In the genomic region with DNA sequence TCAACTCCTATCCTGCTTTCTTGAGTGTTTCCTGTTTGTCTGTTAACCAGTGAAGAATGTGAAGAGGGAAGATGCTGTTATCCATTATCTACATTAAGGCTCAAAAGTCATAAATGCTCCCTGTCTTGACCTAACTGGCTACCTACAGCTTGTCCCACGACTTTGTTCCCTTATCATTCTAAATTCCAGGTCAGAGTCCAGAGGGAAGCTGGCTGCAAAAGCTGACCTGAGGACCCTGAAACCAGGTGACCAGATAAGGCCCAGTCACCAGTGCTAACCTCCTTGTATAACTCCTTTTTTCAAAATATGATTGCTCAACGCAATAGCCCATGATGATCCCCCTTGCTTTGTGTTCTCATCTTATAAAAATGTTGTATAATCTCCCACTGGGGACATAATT, we compare ENCODE assay signal across 20 mouse cellular contexts.
"Had no signal": no experiment of that assay in that cellular context is flagged by ENCODE, and none has a peak within 500 bp of the region (broad histone marks: within the 10 kb centered on the region; RNA-seq: fewer than 3 reads in every experiment).

No protein-coding gene starts in this region.

- H3K27me3 ChIP-seq: limb, embryonic 13.5 days; liver, embryonic 13.5 days; midbrain, embryonic 13.5 days; neural tube, embryonic 13.5 days; stomach, embryonic 15.5 days had no signal

- H3K4me1 ChIP-seq: limb, embryonic 10.5 days; liver, embryonic 13.5 days; stomach, embryonic 15.5 days had no signal

- ATAC-seq: midbrain, embryonic 13.5 days; midbrain, embryonic 16.5 days had no signal

- H3K36me3 ChIP-seq: limb, embryonic 10.5 days; limb, embryonic 13.5 days; liver, embryonic 13.5 days; midbrain, embryonic 13.5 days; neural tube, embryonic 13.5 days; stomach, embryonic 15.5 days had no signal

- H3K9me3 ChIP-seq: limb, embryonic 10.5 days; limb, embryonic 13.5 days; liver, embryonic 13.5 days; midbrain, embryonic 13.5 days; neural tube, embryonic 13.5 days; stomach, embryonic 15.5 days had no signal

- H3K4me2 ChIP-seq: limb, embryonic 13.5 days; liver, embryonic 13.5 days; midbrain, embryonic 13.5 days; neural tube, embryonic 13.5 days; stomach, embryonic 15.5 days had no signal

- H3K9ac ChIP-seq: limb, embryonic 13.5 days; liver, embryonic 13.5 days; midbrain, embryonic 13.5 days; neural tube, embryonic 13.5 days; stomach, embryonic 15.5 days had no signal

- H3K27ac ChIP-seq: kidney, postnatal 0 days; layer of hippocampus, adult 2 months; limb, embryonic 10.5 days; limb, embryonic 13.5 days; liver, embryonic 13.5 days; midbrain, embryonic 13.5 days; neural tube, embryonic 13.5 days; stomach, embryonic 15.5 days had no signal

- DNase-seq: kidney, adult 2 months; kidney, postnatal 25 days; layer of hippocampus, adult 9-11 months; liver, embryonic 13.5 days; lung, adult 2 months; lung, postnatal 14 days; lung, postnatal 4 days; retina, postnatal 1 day; right cerebral cortex, postnatal 25 days; spleen, adult 18-20 months; thymus, postnatal 25 days had no signal

- H3K4me3 ChIP-seq: layer of hippocampus, adult 2 months; limb, embryonic 10.5 days; limb, embryonic 13.5 days; liver, embryonic 13.5 days; midbrain, embryonic 13.5 days; myocyte; neural tube, embryonic 13.5 days; stomach, embryonic 15.5 days had no signal
